Mouse (Mus musculus) bone marrow macrophage, adult 2 months (primary cell): ENCODE results near the gene Cpa2. TPM values are rescaled to one million over a fixed set of nuclear protein-coding genes. Genes with fewer than 3 reads are reported as not detected.

ENCODE experiments used
- H3K27ac ChIP-seq: 2 replicates; pipeline ENCODE4 v1.5.1; 2012; ENCODE audit warnings: low read depth, low read length; ENCODE audit not compliant: insufficient read depth
- H3K4me1 ChIP-seq: 2 replicates; pipeline ENCODE4 v1.6.1; 2012; ENCODE audit warnings: low read length; ENCODE audit not compliant: control insufficient read depth, insufficient read depth
- H3K4me3 ChIP-seq: 2 replicates; pipeline ENCODE4 v1.5.1; 2012; ENCODE audit warnings: mild to moderate bottlenecking, low read length, moderate library complexity; ENCODE audit not compliant: insufficient read depth
- CTCF ChIP-seq: IDR thresholded peaks from 2 replicates; pipeline ENCODE4 v1.5.1; 2012; ENCODE audit warnings: low read depth, mild to moderate bottlenecking, low read length, moderate library complexity
- POLR2A ChIP-seq: IDR thresholded peaks from 2 replicates; pipeline ENCODE4 v1.6.1; 2012; ENCODE audit warnings: mild to moderate bottlenecking, low read depth, low read length, borderline replicate concordance
- polyA plus RNA-seq: library from polyadenylated mRNA; stranded (reverse); fragments of >200 nt; gene quantifications from 2 replicates; pipeline ENCODE4 v1.2.4, GENCODE M21; 2012; ENCODE audit not compliant: missing spikeins, insufficient read depth, insufficient read length

Gene Cpa2
- polyA plus RNA-seq, 1 experiment, result not detected

DNA sequence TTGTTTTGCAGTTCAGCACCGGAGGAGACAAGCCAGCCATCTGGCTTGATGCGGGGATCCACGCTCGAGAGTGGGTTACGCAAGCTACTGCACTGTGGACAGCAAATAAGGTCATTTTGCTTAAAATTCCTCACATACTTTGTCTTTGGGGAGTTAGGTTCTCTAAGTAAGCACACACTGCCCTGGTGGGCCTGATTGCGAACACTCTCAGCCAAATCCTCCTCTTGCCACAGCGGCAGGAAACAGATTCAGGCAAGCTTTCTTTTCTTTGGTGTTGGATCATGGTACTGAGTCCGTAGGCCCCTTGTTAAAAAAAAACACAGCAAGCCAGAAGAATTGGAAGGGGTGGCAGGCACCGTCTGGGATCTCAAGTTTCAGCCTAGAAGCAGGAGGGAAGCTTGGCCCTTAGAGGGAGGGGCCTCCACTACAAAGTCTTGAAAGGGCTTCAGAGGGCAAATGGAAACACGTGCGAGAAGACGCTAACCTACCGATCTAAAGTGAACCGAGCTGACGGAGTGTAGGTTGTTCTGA lies 7.9 kb downstream of the Cpa2 start:
- Histone ChIP-seq H3K4me1 (peaks cover 6% of the 10 kb centered on the region), H3K27ac (no peak overlapping the region), H3K4me3 (no peak overlapping the region)
- TF ChIP-seq POLR2A (no peak), CTCF (no peak)

GRCm38 (mm10) chr6:30550496-30551192 lies 9.3 kb downstream of the Cpa2 start:
- Histone ChIP-seq H3K27ac (no peak overlapping the region), H3K4me3 (no peak overlapping the region), H3K4me1 (peaks cover 6% of the 10 kb centered on the region)
- TF ChIP-seq POLR2A (no peak), CTCF (no peak)

DNA sequence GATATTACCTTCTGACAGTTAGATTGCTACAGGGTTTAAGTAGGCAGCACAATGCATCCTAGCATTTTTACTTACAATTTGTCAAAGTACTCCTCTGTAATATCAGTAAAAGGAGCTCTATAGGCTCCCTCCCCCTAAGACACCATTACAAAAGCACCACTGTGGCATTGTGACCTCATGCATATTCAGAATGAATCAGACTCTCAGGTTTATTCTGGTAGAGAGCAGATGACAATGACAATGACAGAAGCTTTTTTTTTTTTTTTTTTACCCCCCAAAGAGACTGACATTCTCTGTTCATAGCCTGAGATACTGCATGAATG lies 9.8 kb downstream of the Cpa2 start:
- TF ChIP-seq CTCF (no peak), POLR2A (no peak)
- H3K4me3 ChIP-seq, result no peak overlapping the region
- H3K4me1 ChIP-seq, result peaks cover 6% of the 10 kb centered on the region
- H3K27ac ChIP-seq, result no peak overlapping the region

GRCm38 (mm10) chr6:30551644-30552580 lies 10.5 kb downstream of the Cpa2 start:
- H3K4me3 ChIP-seq, result no peak overlapping the region
- H3K4me1 ChIP-seq, result peaks cover 2% of the 10 kb centered on the region; the same call in 1 of the 2 replicates
- no peak overlapping the region for H3K27ac ChIP-seq
- TF ChIP-seq CTCF (no peak), POLR2A (no peak)

DNA sequence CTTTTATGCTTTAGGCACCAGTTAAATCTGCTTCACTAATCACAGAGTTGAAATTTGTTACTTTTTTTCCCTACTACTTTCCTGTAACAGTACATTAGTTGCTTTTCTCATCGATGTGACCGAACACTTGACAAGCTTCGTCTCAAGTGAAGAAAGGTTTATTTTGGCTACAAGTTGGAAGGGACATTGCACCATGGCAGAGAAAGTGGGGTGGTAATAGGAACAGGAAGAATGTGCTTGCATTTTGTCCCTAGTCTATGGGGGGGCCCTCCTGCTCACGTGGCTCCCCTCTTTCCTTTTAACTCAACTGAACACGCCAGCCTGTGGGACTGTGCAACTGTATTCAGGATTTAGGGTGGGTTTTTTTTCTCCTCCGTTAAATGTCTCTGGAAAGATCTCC lies 11.2 kb downstream of the Cpa2 start:
- TF ChIP-seq POLR2A (no peak), CTCF (no peak)
- Histone ChIP-seq H3K27ac (no peak overlapping the region), H3K4me3 (no peak overlapping the region), H3K4me1 (peaks cover 2% of the 10 kb centered on the region; the same call in 1 of the 2 replicates)

GRCm38 (mm10) chr6:30553381-30554010 lies 12.1 kb downstream of the Cpa2 start:
- TF ChIP-seq POLR2A (no peak), CTCF (no peak)
- no peaks in the 10 kb centered on the region for H3K4me1 ChIP-seq
- H3K4me3 ChIP-seq, result no peak overlapping the region
- no peak overlapping the region for H3K27ac ChIP-seq

GRCm38 (mm10) chr6:30554092-30554491 lies 12.7 kb downstream of the Cpa2 start:
- no peaks in the 10 kb centered on the region for H3K4me1 ChIP-seq
- H3K4me3 ChIP-seq, result no peak overlapping the region
- TF ChIP-seq POLR2A, result no peak
- no peak for TF ChIP-seq CTCF
- H3K27ac ChIP-seq, result no peak overlapping the region

GRCm38 (mm10) chr6:30554621-30555170 lies 13.3 kb downstream of the Cpa2 start:
- no peak overlapping the region for H3K27ac ChIP-seq

GRCm38 (mm10) chr6:30556080-30556479 lies 14.7 kb downstream of the Cpa2 start:
- Histone ChIP-seq H3K4me3 (no peak overlapping the region), H3K4me1 (no peaks in the 10 kb centered on the region), H3K27ac (no peak overlapping the region)
- TF ChIP-seq POLR2A (no peak), CTCF (no peak)

More at GRCm38 (mm10) chr6:30554621-30555170, 13.3 kb downstream of the Cpa2 start:
- no peaks in the 10 kb centered on the region for H3K4me1 ChIP-seq
- TF ChIP-seq POLR2A (no peak), CTCF (no peak)
- H3K4me3 ChIP-seq, result no peak overlapping the region
